Mouse (Mus musculus) right cerebral cortex, postnatal 10 days (tissue): Measurements from ENCODE around the gene Phactr2.

Experiments used
- DNase-seq, 2 experiments: peaks; one replicate each; pipeline ENCODE4 v3.0.0; 2021; ENCODE audit warnings: low spot score in 2 of 2

Phactr2 gene

GRCm38 (mm10) chr10:13448283-13449045 is 25.7 kb downstream of the Phactr2 start:
- no peak for DNase-seq

- peak; percentile 45 to 56 for DNase-seq
These were observed 27.4 kb downstream of the Phactr2 start for GRCm38 (mm10) chr10:13446791-13447249.

- no peak for DNase-seq
These were observed 30.0 kb downstream of the Phactr2 start for GRCm38 (mm10) chr10:13444257-13444656.

GRCm38 (mm10) chr10:13443647-13444046 is 30.6 kb downstream of the Phactr2 start:
- no peak for DNase-seq

- no peak for DNase-seq
These were observed 33.9 kb downstream of the Phactr2 start for GRCm38 (mm10) chr10:13440292-13440691.

GRCm38 (mm10) chr10:13438118-13438821 is 35.9 kb downstream of the Phactr2 start:
- no peak for DNase-seq

- no peak for DNase-seq
These were observed 37.2 kb downstream of the Phactr2 start for GRCm38 (mm10) chr10:13437011-13437410.

- no peak for DNase-seq
These were observed 41.2 kb downstream of the Phactr2 start for GRCm38 (mm10) chr10:13433016-13433415.

- no peak for DNase-seq
These were observed 42.3 kb downstream of the Phactr2 start for GRCm38 (mm10) chr10:13431641-13432540.

GRCm38 (mm10) chr10:13429766-13430165 is 44.4 kb downstream of the Phactr2 start:
- DNase-seq: peak; percentile 59 to 76

- DNase-seq: no peak
These were observed 45.0 kb downstream of the Phactr2 start for GRCm38 (mm10) chr10:13429240-13429639.

- no peak for DNase-seq
These were observed 45.7 kb downstream of the Phactr2 start for GRCm38 (mm10) chr10:13428536-13428935.

GRCm38 (mm10) chr10:13427599-13427998 is 46.6 kb downstream of the Phactr2 start:
- no peak for DNase-seq

GRCm38 (mm10) chr10:13425198-13425597 is 49.0 kb downstream of the Phactr2 start:
- DNase-seq: no peak

- no peak for DNase-seq
These were observed 49.7 kb downstream of the Phactr2 start for GRCm38 (mm10) chr10:13424508-13424907.

GRCm38 (mm10) chr10:13424015-13424414 is 50.2 kb downstream of the Phactr2 start:
- DNase-seq: no peak

GRCm38 (mm10) chr10:13422121-13422520 is 52.1 kb downstream of the Phactr2 start:
- no peak for DNase-seq

GRCm38 (mm10) chr10:13419246-13419645 is 55.0 kb downstream of the Phactr2 start:
- DNase-seq: no peak

- DNase-seq: no peak
These were observed 58.6 kb downstream of the Phactr2 start for GRCm38 (mm10) chr10:13415489-13416104.

- DNase-seq: peak; percentile 58 to 61
These were observed 61.8 kb downstream of the Phactr2 start for GRCm38 (mm10) chr10:13412202-13412923.

- no peak for DNase-seq
These were observed 63.2 kb downstream of the Phactr2 start for GRCm38 (mm10) chr10:13411056-13411455.
